Mouse (Mus musculus) lung, adult 2 months (tissue): ENCODE data around the gene Kansl3.

Experiments used
- CTCF ChIP-seq: fragments of 200-500 bp; IDR thresholded peaks from 2 replicates; pipeline ENCODE4 v1.5.1; 2011; ENCODE audit warnings: mild to moderate bottlenecking, low read length, control low read depth; ENCODE audit not compliant: insufficient read depth
- POLR2A ChIP-seq: fragments of 200-500 bp; IDR thresholded peaks from 2 replicates; pipeline ENCODE4 v1.6.1; 2011; ENCODE audit warnings: low read depth, mild to moderate bottlenecking, control low read depth, low read length, borderline replicate concordance; ENCODE audit errors: extremely low read depth

GRCm38 (mm10) chr1:36293470-36293869 lies 75.5 kb downstream of the Kansl3 start:
- TF ChIP-seq POLR2A (no peak), CTCF (no peak)
